Mouse (Mus musculus) MEL (cell line): ENCODE measurements around the gene BC052040. TPM values are rescaled to one million over a fixed set of nuclear protein-coding genes. Genes with fewer than 3 reads are reported as not detected.

Experiments used
- DNase-seq: peaks from one replicate; pipeline ENCODE4 v3.0.0; 2011; ENCODE audit warnings: low read depth, low spot score
- H3K27ac ChIP-seq: 2 replicates; pipeline ENCODE4 v1.5.1; 2012; ENCODE audit warnings: low read depth, mild to moderate bottlenecking, control low read depth, low read length, moderate library complexity; ENCODE audit not compliant: control insufficient read depth
- H3K27me3 ChIP-seq, 2 experiments: fragments of 150-350 bp in 1 of 2; sonication (generic) in 1 of 2; 2 replicates each; pipeline ENCODE4 v1.6.1; 2012; ENCODE audit warnings: low read length in 2 of 2, mild to moderate bottlenecking in 2 of 2, improper control_type of control experiment in 1 of 2, moderate library complexity in 1 of 2; ENCODE audit not compliant: insufficient read depth in 2 of 2, control insufficient read depth in 1 of 2
- H3K36me3 ChIP-seq, 2 experiments: 2 replicates each; pipeline ENCODE4 v1.6.1; 2012 to 2014; ENCODE audit warnings: low read length in 2 of 2, improper control_type of control experiment in 1 of 2, inconsistent platforms in 1 of 2, mild to moderate bottlenecking in 1 of 2; ENCODE audit not compliant: insufficient read depth in 2 of 2, control insufficient read depth in 1 of 2
- H3K4me1 ChIP-seq, 2 experiments: fragments of 150-350 bp in 1 of 2; sonication (generic) in 1 of 2; 2 replicates each; pipeline ENCODE4 v1.6.1; 2012; ENCODE audit warnings: low read length in 2 of 2, improper control_type of control experiment in 1 of 2, mild to moderate bottlenecking in 1 of 2; ENCODE audit not compliant: insufficient read depth in 2 of 2, control insufficient read depth in 1 of 2
- H3K4me3 ChIP-seq, 2 experiments: fragments of 150-350 bp in 1 of 2; sonication (generic) in 1 of 2; 2 replicates each; pipeline ENCODE4 v1.5.1; 2012; ENCODE audit warnings: low read depth in 2 of 2, low read length in 2 of 2, mild to moderate bottlenecking in 2 of 2, moderate library complexity in 2 of 2, control low read depth in 1 of 2, improper control_type of control experiment in 1 of 2; ENCODE audit not compliant: control insufficient read depth in 1 of 2, insufficient read depth in 1 of 2
- H3K79me2 ChIP-seq: 2 replicates; pipeline ENCODE4 v1.6.1; 2012; ENCODE audit warnings: mild to moderate bottlenecking, low read length, moderate library complexity; ENCODE audit not compliant: control insufficient read depth, poor library complexity, insufficient read depth
- H3K9ac ChIP-seq: 2 replicates; pipeline ENCODE4 v1.6.1; 2012; ENCODE audit warnings: low read depth, mild to moderate bottlenecking, control low read depth, low read length, moderate library complexity; ENCODE audit not compliant: control insufficient read depth, poor library complexity, severe bottlenecking
- H3K9me3 ChIP-seq: fragments of 150-350 bp; sonication (generic); replicated peaks from 2 replicates; pipeline ENCODE4 v1.6.1; 2012; ENCODE audit warnings: mild to moderate bottlenecking, low read length, improper control_type of control experiment, moderate library complexity; ENCODE audit not compliant: insufficient read depth
- E2F4 ChIP-seq: IDR thresholded peaks from 2 replicates; pipeline ENCODE4 v1.6.1; 2011; ENCODE audit warnings: low read depth, low read length, improper control_type of control experiment, borderline replicate concordance
- EP300 ChIP-seq, 2 experiments: IDR thresholded peaks; 2 replicates each; pipeline ENCODE4 v1.6.1; 2011; ENCODE audit warnings: improper control_type of control experiment in 2 of 2, low read length in 2 of 2, low read depth in 1 of 2, mild to moderate bottlenecking in 1 of 2
- GATA1 ChIP-seq: IDR thresholded peaks from 2 replicates; pipeline ENCODE4 v1.6.1; 2011; ENCODE audit warnings: low read depth, low read length, improper control_type of control experiment
- JUND ChIP-seq: IDR thresholded peaks from 2 replicates; pipeline ENCODE4 v1.6.1; 2011; ENCODE audit warnings: low read depth, mild to moderate bottlenecking, improper control_type of control experiment, low read length
- KAT2A ChIP-seq: conservative IDR thresholded peaks from 2 replicates; pipeline ENCODE4 v1.6.1; 2012; ENCODE audit warnings: low read depth, low read length, improper control_type of control experiment, inconsistent platforms
- MAFK ChIP-seq: IDR thresholded peaks from 2 replicates; pipeline ENCODE4 v1.6.1; 2011; ENCODE audit warnings: low read depth, mild to moderate bottlenecking, low read length, improper control_type of control experiment, borderline replicate concordance
- MAX ChIP-seq: IDR thresholded peaks from 2 replicates; pipeline ENCODE4 v1.6.1; 2011; ENCODE audit warnings: low read length, improper control_type of control experiment
- MXI1 ChIP-seq: IDR thresholded peaks from 2 replicates; pipeline ENCODE4 v1.6.1; 2011; ENCODE audit warnings: mild to moderate bottlenecking, low read depth, low read length, improper control_type of control experiment
- MYB ChIP-seq: IDR thresholded peaks from 2 replicates; pipeline ENCODE4 v1.6.1; 2011; ENCODE audit warnings: mild to moderate bottlenecking, low read depth, low read length, improper control_type of control experiment
- MYC ChIP-seq: IDR thresholded peaks from 2 replicates; pipeline ENCODE4 v1.6.1; 2011; ENCODE audit warnings: low read depth, mild to moderate bottlenecking, low read length, improper control_type of control experiment, moderate library complexity
- NELFE ChIP-seq: IDR thresholded peaks from 2 replicates; pipeline ENCODE4 v1.6.1; 2011; ENCODE audit warnings: low read depth, low read length, improper control_type of control experiment
- POLR2AphosphoS5 ChIP-seq: IDR thresholded peaks from 2 replicates; pipeline ENCODE4 v1.6.1; 2012; ENCODE audit warnings: low read depth, borderline replicate concordance, mild to moderate bottlenecking, inconsistent platforms, low read length, moderate library complexity, mixed read lengths
- RAD21 ChIP-seq: IDR thresholded peaks from 2 replicates; pipeline ENCODE4 v1.6.1; 2011; ENCODE audit warnings: mild to moderate bottlenecking, low read depth, low read length, improper control_type of control experiment
- RCOR1 ChIP-seq: IDR thresholded peaks from 2 replicates; pipeline ENCODE4 v1.6.1; 2012; ENCODE audit warnings: low read depth, mild to moderate bottlenecking, inconsistent platforms, low read length, improper control_type of control experiment
- TAL1 ChIP-seq: IDR thresholded peaks from 2 replicates; pipeline ENCODE4 v1.6.1; 2012; ENCODE audit warnings: mild to moderate bottlenecking, inconsistent platforms, low read length, moderate library complexity, mixed read lengths
- TCF12 ChIP-seq: IDR thresholded peaks from 2 replicates; pipeline ENCODE4 v1.6.1; 2014; ENCODE audit warnings: low read depth, mild to moderate bottlenecking, inconsistent platforms, low read length, improper control_type of control experiment, moderate library complexity
- USF1 ChIP-seq: IDR thresholded peaks from 2 replicates; pipeline ENCODE4 v1.6.1; 2014; ENCODE audit warnings: low read depth, mild to moderate bottlenecking, inconsistent platforms, low read length, improper control_type of control experiment, moderate library complexity
- USF2 ChIP-seq, 2 experiments: IDR thresholded peaks; 2 replicates each; pipeline ENCODE4 v1.6.1; 2011 to 2012; ENCODE audit warnings: improper control_type of control experiment in 2 of 2, low read length in 2 of 2, borderline replicate concordance in 1 of 2, inconsistent platforms in 1 of 2, low read depth in 1 of 2, mild to moderate bottlenecking in 1 of 2; ENCODE audit not compliant: insufficient read depth in 1 of 2
- ZC3H11A ChIP-seq: IDR thresholded peaks from 2 replicates; pipeline ENCODE4 v1.6.1; 2012; ENCODE audit warnings: low read depth, mild to moderate bottlenecking, inconsistent platforms, low read length, improper control_type of control experiment
- ZKSCAN1 ChIP-seq: IDR thresholded peaks from 2 replicates; pipeline ENCODE4 v1.6.1; 2012; ENCODE audit warnings: low read depth, mild to moderate bottlenecking, inconsistent platforms, low read length, improper control_type of control experiment, moderate library complexity
- polyA plus RNA-seq, 2 experiments: library from polyadenylated mRNA; stranded (reverse) in 1 of 2; unstranded in 1 of 2; fragments of >175 nt in 1 of 2; fragments of >200 nt in 1 of 2; gene quantifications; 2 replicates each; pipeline versions ENCODE4 v1.2.1 to v1.2.4; 2012; ENCODE audit warnings: low replicate concordance in 2 of 2, low read depth in 1 of 2; ENCODE audit not compliant: insufficient read length in 2 of 2, insufficient read depth in 1 of 2, missing spikeins in 1 of 2
- total RNA-seq: library from RNA; depleted of rRNA; stranded (reverse); fragments of 300-350 nt; gene quantifications from 2 replicates; pipeline ENCODE4 v1.2.3, GENCODE M21; 2012

BC052040 gene
- total and polyA plus RNA-seq, 3 experiments, result 5.3 to 18.2 TPM; not detected in 1

DNA sequence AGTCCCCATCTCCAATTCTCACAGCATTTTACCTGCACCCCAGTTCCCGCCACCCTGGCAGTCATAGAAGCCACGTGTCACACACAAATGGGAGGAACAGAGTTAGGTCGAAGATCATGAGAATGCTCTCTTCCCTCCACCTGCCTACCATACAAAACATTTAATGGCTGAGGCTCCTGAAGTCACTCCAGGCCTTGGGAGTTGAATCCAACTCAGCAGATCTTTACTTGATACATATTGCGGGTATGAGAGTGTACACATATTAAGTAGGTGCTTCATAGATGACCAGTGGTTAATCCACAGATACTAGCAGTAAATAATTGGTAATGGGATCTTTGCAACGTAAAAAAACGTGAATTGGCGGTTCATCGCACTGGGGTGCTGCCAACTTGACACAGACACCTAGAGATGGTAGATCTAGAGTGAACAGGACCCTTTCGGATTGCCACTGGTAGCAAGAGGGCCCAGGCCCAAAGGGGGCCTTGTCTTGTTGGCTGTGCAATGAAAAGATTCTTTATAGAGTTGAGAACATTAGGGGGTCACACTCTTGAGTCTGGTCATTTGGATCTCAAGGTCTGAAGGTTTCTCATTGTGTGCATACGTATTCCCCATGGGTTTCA lies 583 bp downstream of the BC052040 start:
- peaks cover 16% of the 10 kb centered on the region for H3K79me2 ChIP-seq
- H3K27ac ChIP-seq, result peak overlapping the region; percentile 11; the same call in 1 of the 2 replicates
- DNase-seq, result no peak
- no peaks in the 10 kb centered on the region for H3K9me3 ChIP-seq
- TF ChIP-seq E2F4 (no peak), RCOR1 (no peak), JUND (no peak), TCF12 (no peak), POLR2AphosphoS5 (no peak), USF2 (IDR thresholded peaks at IDR 0.05; ENCODE audit: borderline replicate concordance in 1 of 2, insufficient read depth in 1 of 2, low read depth in 1 of 2, low read length in 2 of 2) (no peak), MAFK (no peak), MXI1 (peak; percentile 64), TAL1 (no peak), KAT2A (no peak), ZC3H11A (no peak), ZKSCAN1 (no peak), MYC (0 out of 2 replicates have a peak, but pooled peaks have one; percentile 10), MYB (no peak), USF1 (0 out of 2 replicates have a peak, but pooled peaks have one; percentile 9), RAD21 (no peak), EP300 (IDR thresholded peaks at IDR 0.05; ENCODE audit: low read depth in 1 of 2, low read length in 2 of 2) (peak in 1 of 2 experiments; percentile 18; a peak in 1 of 4 replicates), MAX (peak; percentile 78)
- H3K4me1 ChIP-seq, result peaks cover 4 to 10% of the 10 kb centered on the region in 2 experiments
- no peaks in the 10 kb centered on the region for H3K27me3 ChIP-seq
- H3K9ac ChIP-seq, result peak overlapping the region; percentile 91
- H3K36me3 ChIP-seq, result peaks cover 0 to 12% of the 10 kb centered on the region in 2 experiments; a peak in 2 of 4 replicates
- H3K4me3 ChIP-seq, result peak overlapping the region; percentile 68 to 91

DNA sequence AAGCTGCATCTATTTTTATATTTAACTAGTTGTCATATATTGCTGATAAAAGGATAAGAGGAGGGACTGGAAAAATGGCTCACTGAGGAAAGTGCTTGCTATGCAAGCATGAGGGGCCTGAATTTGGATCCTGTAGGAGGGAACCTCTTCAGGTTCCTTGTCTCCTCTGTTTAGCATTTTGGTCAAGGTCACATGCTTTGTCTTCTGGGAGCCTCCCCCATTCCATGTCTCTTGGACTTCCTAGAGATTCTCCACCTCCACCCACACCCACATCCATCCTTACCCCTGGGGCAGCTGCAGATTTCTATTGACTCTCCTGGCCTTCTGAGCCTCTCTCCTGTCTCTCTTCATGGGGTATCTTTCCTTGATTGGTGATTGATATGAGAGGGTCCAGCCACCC lies 2.3 kb downstream of the BC052040 start:
- Histone ChIP-seq H3K27ac (no peak overlapping the region), H3K9ac (no peak overlapping the region), H3K36me3 (peaks cover 0 to 12% of the 10 kb centered on the region in 2 experiments; a peak in 2 of 4 replicates), H3K9me3 (no peaks in the 10 kb centered on the region), H3K4me1 (peaks cover 4 to 10% of the 10 kb centered on the region in 2 experiments), H3K27me3 (no peaks in the 10 kb centered on the region), H3K4me3 (no peak overlapping the region), H3K79me2 (peaks cover 16% of the 10 kb centered on the region)
- TF ChIP-seq NELFE (no peak), GATA1 (no peak), USF2 (IDR thresholded peaks at IDR 0.05; ENCODE audit: borderline replicate concordance in 1 of 2, insufficient read depth in 1 of 2, low read depth in 1 of 2, low read length in 2 of 2) (no peak), TAL1 (no peak)
- no peak for DNase-seq
